Mouse (Mus musculus) kidney, postnatal 25 days (tissue): ENCODE results near the gene Ifi35.
"Not testable (repeated sequence)": the region's sequence is repeated elsewhere in the genome, so short reads cannot be mapped to it uniquely, and the experiment has no call there.

Experiments used
- DNase-seq, 2 experiments: peaks; one replicate each; pipeline ENCODE4 v3.0.0; 2021; ENCODE audit warnings: mixed read lengths in 2 of 2

The Ifi35 gene

DNA sequence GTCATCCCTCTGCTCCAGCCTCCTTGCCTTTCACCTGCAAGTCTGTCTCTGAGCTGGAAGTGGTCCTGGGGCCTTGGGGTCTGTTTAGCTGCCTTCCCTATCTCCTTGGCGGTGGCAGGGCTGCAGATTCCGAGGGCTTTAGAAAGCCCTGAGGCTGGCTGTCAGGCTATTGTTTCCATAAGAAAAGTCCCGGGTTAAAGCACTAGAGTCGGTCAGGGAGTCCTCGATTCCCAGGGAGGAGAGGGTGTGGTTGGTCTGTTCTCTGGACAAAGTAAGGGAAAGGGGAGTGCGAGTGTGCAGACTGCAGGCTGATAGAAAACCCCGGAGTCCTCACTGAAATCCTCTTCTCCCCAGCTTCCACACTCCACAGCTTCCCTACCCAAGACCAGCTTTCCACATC, 22.0 kb downstream of the Ifi35 start:
- DNase-seq = no peak

DNA sequence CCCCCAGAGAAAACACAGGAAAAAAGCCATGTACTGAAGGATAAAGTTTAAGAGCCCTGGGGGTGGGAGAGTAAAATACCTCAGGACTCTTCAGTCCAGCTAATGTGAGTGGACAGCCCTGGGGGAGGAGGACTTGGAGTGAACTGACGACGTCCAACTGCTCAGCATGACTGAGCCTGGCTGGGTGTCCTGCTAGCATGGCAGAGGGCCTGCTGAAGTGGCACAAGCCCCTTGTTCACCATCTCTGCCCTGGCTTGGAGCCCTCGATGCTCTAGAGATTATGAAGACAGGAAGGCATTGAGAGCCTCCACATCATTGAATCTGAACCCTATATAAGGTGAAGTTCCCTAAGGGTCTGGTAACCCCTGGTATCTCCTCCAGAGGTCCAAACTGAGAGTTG, 23.7 kb downstream of the Ifi35 start:
- no peak for DNase-seq

DNA sequence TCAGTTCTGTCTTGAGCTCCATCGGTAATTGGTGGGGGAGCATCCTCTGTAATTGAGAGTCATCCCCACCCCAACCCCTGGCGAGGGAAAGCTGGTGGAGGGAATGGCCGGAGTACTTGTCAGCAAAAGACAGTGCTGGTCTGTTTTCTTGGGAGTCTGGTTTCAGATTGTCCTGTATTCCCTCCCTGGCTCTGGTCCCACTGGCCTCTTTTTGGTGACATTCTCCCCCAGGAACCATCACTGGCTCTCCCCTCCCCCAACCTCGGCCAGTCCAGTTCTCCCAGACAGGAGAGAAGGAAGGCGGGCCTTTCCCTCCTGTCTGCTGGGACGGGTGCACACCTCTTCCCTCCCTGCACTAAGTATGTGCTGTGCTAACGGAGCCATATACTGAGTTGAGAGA, 24.1 kb downstream of the Ifi35 start:
- no peak for DNase-seq

- DNase-seq = not testable (repeated sequence)
Observed at GRCm38 (mm10) chr11:101473686-101474085, 25.5 kb downstream of the Ifi35 start.

DNA sequence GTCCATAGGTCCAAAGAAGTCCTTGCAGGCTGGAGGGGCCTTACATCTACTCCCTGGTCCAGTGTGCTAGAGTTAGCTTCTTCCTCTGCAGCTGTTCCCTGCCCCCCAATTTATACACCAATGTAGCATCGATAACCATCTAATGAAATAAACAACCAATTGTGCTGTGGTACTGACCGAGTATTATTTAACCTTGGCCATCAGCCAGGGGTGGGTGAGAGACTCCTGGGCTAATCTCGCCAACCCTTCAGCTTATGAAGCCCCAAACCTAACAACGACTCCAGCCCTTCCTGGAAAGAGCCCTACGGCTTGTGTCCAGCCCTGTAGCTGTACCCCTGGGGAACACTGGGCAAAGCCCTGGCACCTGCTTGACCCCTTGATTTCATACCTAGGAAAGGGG, 26.1 kb downstream of the Ifi35 start:
- DNase-seq = no peak

DNA sequence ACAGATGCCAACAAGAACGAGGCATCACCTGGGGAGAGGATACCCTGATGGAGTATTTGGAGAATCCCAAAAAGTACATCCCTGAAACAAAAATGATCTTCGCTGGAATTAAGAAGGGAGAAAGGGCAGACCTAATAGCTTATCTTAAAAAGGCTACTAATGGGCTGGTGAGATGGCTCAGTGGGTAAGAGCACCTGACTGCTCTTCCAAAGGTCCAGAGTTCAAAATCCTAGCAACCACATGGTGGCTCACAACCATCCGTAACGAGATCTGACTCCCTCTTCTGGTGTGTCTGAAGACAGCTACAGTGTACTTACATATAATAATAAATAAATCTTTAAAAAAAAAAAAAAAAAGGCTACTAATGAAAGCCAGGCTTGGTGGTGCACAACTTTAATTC, 28.2 kb downstream of the Ifi35 start:
- DNase-seq = not testable (repeated sequence)

DNA sequence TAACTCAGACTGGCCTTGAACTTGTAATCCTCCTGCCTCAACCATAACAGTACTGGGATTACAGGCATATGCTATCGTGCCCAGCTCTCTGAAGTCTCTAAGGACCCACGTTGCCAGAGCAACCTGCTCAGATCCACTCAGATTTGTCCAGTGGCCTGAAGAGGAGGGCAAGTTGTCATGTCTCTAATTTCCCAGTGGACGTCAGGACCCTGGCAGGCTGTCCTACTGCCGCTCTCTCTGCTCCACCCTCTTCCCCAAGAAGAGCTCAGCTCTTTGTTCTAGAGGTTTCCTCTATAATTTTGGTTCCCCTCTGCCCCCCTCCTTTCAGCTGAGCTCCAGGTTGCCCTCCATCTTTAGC, 29.0 kb downstream of the Ifi35 start:
- no peak for DNase-seq

GRCm38 (mm10) chr11:101477552-101478211, 29.5 kb downstream of the Ifi35 start:
- DNase-seq = no peak

- DNase-seq = no peak
Observed at GRCm38 (mm10) chr11:101479171-101479635, 31.0 kb downstream of the Ifi35 start.

- no peak for DNase-seq
Observed at GRCm38 (mm10) chr11:101480912-101481311, 32.7 kb downstream of the Ifi35 start.

DNA sequence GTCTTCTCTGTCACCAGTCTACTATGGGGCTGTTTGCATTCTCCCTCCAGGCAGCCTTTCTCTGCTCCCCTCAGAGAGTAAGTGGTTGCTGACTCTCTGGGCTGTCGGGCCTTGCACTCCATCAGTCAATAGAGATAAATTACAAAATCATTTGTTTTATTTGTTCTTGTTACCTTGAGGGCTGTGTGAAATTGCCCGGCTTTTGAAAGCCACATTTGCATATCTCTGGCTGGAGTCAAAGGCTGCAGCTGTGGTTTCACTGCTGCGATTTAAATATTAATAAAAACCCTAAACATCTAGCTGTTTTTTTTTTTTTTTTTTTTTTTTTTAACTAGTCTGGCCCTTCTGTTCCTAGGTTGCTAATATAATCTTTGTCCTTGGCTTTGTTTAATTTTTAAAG, 35.6 kb downstream of the Ifi35 start:
- no peak for DNase-seq

- no peak for DNase-seq
Observed at GRCm38 (mm10) chr11:101484245-101484644, 36.0 kb downstream of the Ifi35 start.

GRCm38 (mm10) chr11:101484814-101485213, 36.6 kb downstream of the Ifi35 start:
- DNase-seq = no peak

DNA sequence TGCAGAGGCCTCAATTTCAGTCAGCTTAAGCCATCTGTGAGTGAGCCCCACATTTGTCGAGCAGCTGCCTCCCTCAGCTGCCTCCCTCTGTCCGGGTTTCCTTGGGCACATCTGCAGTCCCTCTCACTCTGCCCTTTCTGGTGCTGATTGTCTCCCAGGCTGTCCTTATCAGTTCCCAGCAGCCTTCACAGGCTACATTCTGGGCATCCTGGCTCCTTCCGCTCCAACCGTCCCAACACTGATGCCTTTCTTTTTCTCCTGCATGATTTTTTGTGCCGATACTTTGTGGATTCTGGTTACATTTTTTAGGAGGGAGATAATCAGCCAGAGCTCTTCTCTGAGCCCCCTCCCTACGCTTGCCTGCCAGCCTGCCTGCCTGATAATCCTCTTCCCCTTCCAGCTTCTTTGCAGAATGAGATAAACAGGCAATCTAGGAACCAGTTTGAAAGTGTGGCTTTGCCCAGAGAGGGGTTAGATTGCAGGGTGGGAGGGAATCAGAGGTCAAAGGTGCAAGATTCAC, 37.4 kb downstream of the Ifi35 start:
- DNase-seq = no peak

- DNase-seq = no peak
Observed at GRCm38 (mm10) chr11:101486126-101486525, 37.9 kb downstream of the Ifi35 start.

GRCm38 (mm10) chr11:101506269-101506780, 58.1 kb downstream of the Ifi35 start:
- DNase-seq = no peak

GRCm38 (mm10) chr11:101507090-101507489, 58.9 kb downstream of the Ifi35 start:
- DNase-seq = no peak
